In the genomic region with DNA sequence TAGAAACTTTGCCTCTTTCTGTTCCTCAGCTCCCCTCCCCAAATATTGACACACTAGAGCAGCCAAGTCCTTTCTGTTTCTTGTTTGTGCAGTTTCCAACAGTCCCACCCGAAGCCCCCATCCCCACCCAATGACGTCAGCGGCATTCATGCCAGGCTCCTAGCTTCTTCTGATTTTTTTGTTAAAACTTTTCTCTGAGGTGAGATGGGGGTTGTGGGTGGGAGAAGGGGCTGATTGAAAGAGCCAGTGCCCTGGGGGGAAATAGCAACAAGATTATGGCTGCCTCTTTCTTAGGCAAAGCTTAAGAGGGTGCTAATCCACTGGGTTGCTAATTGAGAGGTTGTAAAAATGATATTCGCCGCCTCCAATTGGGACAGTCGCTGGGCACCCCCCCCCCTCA, we compare ENCODE assay signal across 13 mouse cellular contexts. TPM values are rescaled to one million over a fixed set of nuclear protein-coding genes. Genes with fewer than 3 reads are reported as not detected.
DNase-seq lines count a peak whose midpoint lies in the region; ATAC-seq lines count a peak whose summit lies in the region.
"Had no signal": no experiment of that assay in that cellular context is flagged by ENCODE, and none has a peak within 500 bp of the region (broad histone marks: within the 10 kb centered on the region; RNA-seq: fewer than 3 reads in every experiment).

No protein-coding gene starts in this region.

- 0 out of 2 replicates have a peak, but pooled peaks cover 9% of the 10 kb centered on the region for H3K4me1 ChIP-seq in embryonic facial prominence, embryonic 14.5 days (ENCODE audit: control insufficient read depth, insufficient read depth, low read length)
- H3K4me1 ChIP-seq in hindbrain, embryonic 16.5 days (ENCODE audit: control insufficient read depth, insufficient read depth, low read depth, low read length) = peaks cover 8% of the 10 kb centered on the region
- H3K4me1 ChIP-seq in neural tube, embryonic 13.5 days (replicated peaks) = peaks cover 54% of the 10 kb centered on the region

- 0% methylated on average over 6 of the region's 6 CpGs for WGBS in embryonic facial prominence, embryonic 14.5 days
- WGBS in hindbrain, embryonic 16.5 days = 3% methylated on average over 6 of the region's 6 CpGs
- WGBS in neural tube, embryonic 13.5 days = 2% methylated on average over 6 of the region's 6 CpGs

- no peaks in the 10 kb centered on the region for H3K9me3 ChIP-seq in embryonic facial prominence, embryonic 14.5 days (ENCODE audit: control insufficient read depth, low read length)
- H3K9me3 ChIP-seq in hindbrain, embryonic 16.5 days (ENCODE audit: control insufficient read depth, low read length) = no peaks in the 10 kb centered on the region
- no peaks in the 10 kb centered on the region for H3K9me3 ChIP-seq in neural tube, embryonic 13.5 days
- H3K9me3 ChIP-seq: embryonic facial prominence, embryonic 12.5 days; lung, embryonic 15.5 days had no signal

- H3K4me2 ChIP-seq in embryonic facial prominence, embryonic 14.5 days (ENCODE audit: low read depth, low read length) = peak overlapping the region; percentile 60; the same call in 1 of the 2 replicates
- H3K4me2 ChIP-seq in hindbrain, embryonic 16.5 days (ENCODE audit: low read length) = peak overlapping the region; percentile 57
- peak overlapping the region; percentile 68 for H3K4me2 ChIP-seq in neural tube, embryonic 13.5 days

- H3K36me3 ChIP-seq in embryonic facial prominence, embryonic 14.5 days (ENCODE audit: control insufficient read depth, insufficient read depth, low read length) = no peaks in the 10 kb centered on the region
- no peaks in the 10 kb centered on the region for H3K36me3 ChIP-seq in hindbrain, embryonic 16.5 days (ENCODE audit: control insufficient read depth, insufficient read depth, low read length)
- H3K36me3 ChIP-seq in neural tube, embryonic 13.5 days = no peaks in the 10 kb centered on the region
- H3K36me3 ChIP-seq: embryonic facial prominence, embryonic 12.5 days; lung, embryonic 15.5 days had no signal

- DNase-seq in embryo, embryonic 10.5 days (ENCODE audit: low spot score) = peak; percentile 40
- no peak for DNase-seq in embryo, embryonic 10 days (ENCODE audit: low spot score)
- DNase-seq in embryonic facial prominence, embryonic 14.5 days (ENCODE audit: low spot score) = no peak
- DNase-seq in thymus, postnatal 0 days (ENCODE audit: low spot score) = no peak
- DNase-seq: gastrocnemius, postnatal 10 days had no signal

- H3K27me3 ChIP-seq in embryonic facial prominence, embryonic 14.5 days (replicated peaks; ENCODE audit: control insufficient read depth, insufficient read depth, low read length) = peaks cover 100% of the 10 kb centered on the region
- peaks cover 19% of the 10 kb centered on the region for H3K27me3 ChIP-seq in hindbrain, embryonic 16.5 days (replicated peaks; ENCODE audit: control insufficient read depth, insufficient read depth, low read length)
- H3K27me3 ChIP-seq in neural tube, embryonic 13.5 days = peaks cover 98% of the 10 kb centered on the region

- H3K4me3 ChIP-seq in embryonic facial prominence, embryonic 14.5 days (ENCODE audit: low read depth, low read length) = peak overlapping the region; percentile 14; the same call in 1 of the 2 replicates
- peak overlapping the region; percentile 50 for H3K4me3 ChIP-seq in hindbrain, embryonic 16.5 days (ENCODE audit: low read length)
- H3K4me3 ChIP-seq in neural tube, embryonic 13.5 days = peak overlapping the region; percentile 51

- no peak overlapping the region for H3K9ac ChIP-seq in embryonic facial prominence, embryonic 14.5 days (ENCODE audit: low read depth, low read length)
- no peak overlapping the region for H3K9ac ChIP-seq in hindbrain, embryonic 16.5 days (ENCODE audit: low read depth, low read length)
- 0 out of 2 replicates have a peak overlapping the region, but pooled peaks have one; percentile 1 for H3K9ac ChIP-seq in neural tube, embryonic 13.5 days
- H3K9ac ChIP-seq: embryonic facial prominence, embryonic 12.5 days; lung, embryonic 15.5 days had no signal

- no peak for ATAC-seq in embryonic facial prominence, embryonic 14.5 days (ENCODE audit: low read depth)
- no peak for ATAC-seq in hindbrain, embryonic 16.5 days
- no peak for ATAC-seq in neural tube, embryonic 13.5 days (ENCODE audit: low read depth)
- ATAC-seq in megakaryocyte-erythroid progenitor cell, adult 5-6 weeks (replicated peaks; ENCODE audit: low FRiP score, low TSS enrichment, poor library complexity, severe bottlenecking) = no peak
- ATAC-seq in granulocyte monocyte progenitor cell, adult 5-6 weeks (replicated peaks; ENCODE audit: poor library complexity, severe bottlenecking) = no peak

- H3K27ac ChIP-seq in embryonic facial prominence, embryonic 14.5 days (replicated peaks; ENCODE audit: low read depth, low read length) = no peak overlapping the region
- peak overlapping the region; percentile 74; the same call in 1 of the 2 replicates for H3K27ac ChIP-seq in hindbrain, embryonic 16.5 days (ENCODE audit: low read depth, low read length)
- H3K27ac ChIP-seq in neural tube, embryonic 13.5 days (replicated peaks) = peak overlapping the region; percentile 76; the same call in 1 of the 2 replicates
- H3K27ac ChIP-seq: embryonic facial prominence, embryonic 12.5 days; lung, embryonic 15.5 days had no signal

RNA-seq across cellular contexts. Expression of a gene that starts 4.4 kb away (rescaled TPM):
- 1.8 and 2.6 TPM in 2 replicates for polyA plus RNA-seq in embryonic facial prominence, embryonic 14.5 days (2014; fragmentation: Nextera tagmentation; extraction: Ambion mirVana)
- polyA plus RNA-seq in hindbrain, embryonic 16.5 days (2015; fragmentation: Nextera tagmentation; extraction: Ambion mirVana) = 40.7 and 43.8 TPM in 2 replicates
- polyA plus RNA-seq in neural tube, embryonic 13.5 days (2015; fragmentation: Nextera tagmentation; extraction: Ambion mirVana) = 16.0 and 16.7 TPM in 2 replicates
- 0.09 TPM in 1 of 2 replicates, not detected in the other for polyA plus RNA-seq in thymus, postnatal 0 days (2015; fragmentation: Nextera tagmentation; extraction: Ambion mirVana)
- total RNA-seq in megakaryocyte-erythroid progenitor cell, adult 5-6 weeks (2014; fragmentation: Nextera tagmentation) = not detected in 2 replicates
- not detected in 2 replicates for total RNA-seq in megakaryocyte-erythroid progenitor cell, adult 5-6 weeks (2017)
- total RNA-seq in granulocyte monocyte progenitor cell, adult 5-6 weeks (2014; fragmentation: Nextera tagmentation) = not detected in 2 replicates
- total RNA-seq in granulocyte monocyte progenitor cell, adult 5-6 weeks (2017) = 0.10 TPM in 1 of 2 replicates, not detected in the other
- total RNA-seq: adrenal gland, postnatal 14 days; gastrocnemius, postnatal 10 days; heart, postnatal 10 days had no signal
- polyA plus RNA-seq: lung, embryonic 15.5 days had no signal
